Mouse (Mus musculus) hindlimb bud, embryonic 11.5 days (tissue): ENCODE results near the gene Foxe3.

Experiments
- DNase-seq: peaks from one replicate; pipeline ENCODE4 v3.0.0-alpha.2; 2012; ENCODE audit warnings: low read depth, low spot score; ENCODE audit errors: extremely low spot score

Foxe3 gene

GRCm38 (mm10) chr4:114917091-114917490, 8.7 kb downstream of the Foxe3 start:
- no peak for DNase-seq

- no peak for DNase-seq
Observed at GRCm38 (mm10) chr4:114916056-114916455, 9.8 kb downstream of the Foxe3 start.

GRCm38 (mm10) chr4:114913594-114913962, 12.2 kb downstream of the Foxe3 start:
- no peak for DNase-seq

- no peak for DNase-seq
Observed at GRCm38 (mm10) chr4:114912705-114913593, 12.9 kb downstream of the Foxe3 start.

GRCm38 (mm10) chr4:114909602-114910484, 16.0 kb downstream of the Foxe3 start:
- DNase-seq: no peak

- no peak for DNase-seq
Observed at GRCm38 (mm10) chr4:114908829-114909601, 16.8 kb downstream of the Foxe3 start, which contains the start of gene Foxd2. TSS of gene Foxd2 (minus strand) at chr4:114908873.

GRCm38 (mm10) chr4:114907951-114908828, 17.6 kb downstream of the Foxe3 start:
- DNase-seq: no peak

GRCm38 (mm10) chr4:114907056-114907917, 18.5 kb downstream of the Foxe3 start:
- DNase-seq: no peak

- DNase-seq: no peak
Observed at GRCm38 (mm10) chr4:114905969-114906680, 19.7 kb downstream of the Foxe3 start.

- DNase-seq: no peak
Observed at GRCm38 (mm10) chr4:114905501-114905900, 20.3 kb downstream of the Foxe3 start.

GRCm38 (mm10) chr4:114903422-114903782, 22.4 kb downstream of the Foxe3 start:
- no peak for DNase-seq

GRCm38 (mm10) chr4:114902641-114903421, 23.0 kb downstream of the Foxe3 start:
- DNase-seq: no peak

- no peak for DNase-seq
Observed at GRCm38 (mm10) chr4:114901643-114902351, 24.0 kb downstream of the Foxe3 start.

- no peak for DNase-seq
Observed at GRCm38 (mm10) chr4:114900866-114901642, 24.8 kb downstream of the Foxe3 start.

GRCm38 (mm10) chr4:114899885-114900284, 25.9 kb downstream of the Foxe3 start:
- no peak for DNase-seq

- DNase-seq: no peak
Observed at GRCm38 (mm10) chr4:114897853-114898252, 28.0 kb downstream of the Foxe3 start.
